Mouse (Mus musculus): ENCODE measurements at regions not wholly inside any gene's neighbourhood (a gene's known extent, or its start where the extent isn't known, plus 50 kb on each side); places are given as distances from the start of the nearest gene placed in this dataset.

- TF ChIP-seq TAL1 (conservative IDR thresholded peaks at IDR 0.05; ENCODE audit: low read depth, low read length) (no peak), POLR2AphosphoS5 (IDR thresholded peaks at IDR 0.05; ENCODE audit: insufficient replicate concordance, low read depth, low read length) (no peak), CTCF (IDR thresholded peaks at IDR 0.05; ENCODE audit: low read depth, low read length) (no peak), GATA1 (IDR thresholded peaks at IDR 0.05; ENCODE audit: borderline replicate concordance, low read length) (no peak)
Observed at GRCm38 (mm10) chr5:54356105-54356504, 357.8 kb downstream of the Stim2 start.

Data from G1E (cell line).